Mouse (Mus musculus) G1E (cell line): ENCODE results near the gene Lepr. TPM values are rescaled to one million over a fixed set of nuclear protein-coding genes. Genes with fewer than 3 reads are reported as not detected.

Experiments used
- ATAC-seq: 2 replicates; pipeline ENCODE4 v1.8.0; 2016; ENCODE audit warnings: mild to moderate bottlenecking; ENCODE audit not compliant: insufficient number of reproducible peaks, poor library complexity, low FRiP score, severe bottlenecking; ENCODE audit errors: extremely low read depth
- DNase-seq: peaks from one replicate; pipeline ENCODE4 v3.0.0; 2012; ENCODE audit warnings: low spot score
- H3K27me3 ChIP-seq: 2 replicates; pipeline ENCODE4 v1.6.1; 2012; ENCODE audit warnings: mild to moderate bottlenecking, low read length, inconsistent platforms; ENCODE audit not compliant: insufficient read depth
- H3K36me3 ChIP-seq: replicated peaks from 2 replicates; pipeline ENCODE3; 2012; ENCODE audit warnings: mild to moderate bottlenecking, inconsistent platforms
- H3K4me1 ChIP-seq: 2 replicates; pipeline ENCODE4 v1.6.1; 2012; ENCODE audit warnings: low read depth, low read length, inconsistent platforms, mixed read lengths; ENCODE audit not compliant: insufficient read depth
- H3K4me3 ChIP-seq: 2 replicates; pipeline ENCODE4 v1.5.1; 2012; ENCODE audit warnings: low read depth, mild to moderate bottlenecking, inconsistent platforms, low read length, moderate library complexity, mixed read lengths
- H3K9me3 ChIP-seq: replicated peaks from 2 replicates; pipeline ENCODE4 v1.6.1; 2012; ENCODE audit warnings: inconsistent platforms
- CTCF ChIP-seq: IDR thresholded peaks from 2 replicates; pipeline ENCODE4 v1.5.1; 2012; ENCODE audit warnings: low read depth, low read length, inconsistent platforms, mixed read lengths
- GATA1 ChIP-seq: IDR thresholded peaks from 2 replicates; pipeline ENCODE4 v1.6.1; 2012; ENCODE audit warnings: borderline replicate concordance, low read length, inconsistent platforms, mixed read lengths
- GATA2 ChIP-seq: IDR thresholded peaks from 2 replicates; pipeline ENCODE4 v1.6.1; 2012; ENCODE audit warnings: low read depth, low read length, inconsistent platforms, borderline replicate concordance
- POLR2AphosphoS5 ChIP-seq: IDR thresholded peaks from 2 replicates; pipeline ENCODE4 v1.6.1; 2012; ENCODE audit warnings: low read depth, low read length, inconsistent platforms; ENCODE audit not compliant: insufficient replicate concordance
- TAL1 ChIP-seq: conservative IDR thresholded peaks from 2 replicates; pipeline ENCODE4 v1.6.1; 2012; ENCODE audit warnings: low read depth, low read length, inconsistent platforms, mixed read lengths
- polyA plus RNA-seq: library from polyadenylated mRNA; stranded (reverse); fragments of >175 nt; gene quantifications from 2 replicates; pipeline ENCODE4 v1.2.3, GENCODE M21; 2012
- total RNA-seq, 2 experiments: library from RNA; stranded (forward) in 1 of 2; stranded (reverse) in 1 of 2; fragments of 200-1000 nt in 1 of 2; fragments of >200 nt in 1 of 2; fragmentation: Nextera tagmentation in 1 of 2; gene quantifications; 2 replicates each; pipeline ENCODE4 v1.2.3; 2014 to 2017

The Lepr gene
- total and polyA plus RNA-seq, 3 experiments = 0.16 TPM; not detected in 2

GRCm38 (mm10) chr4:101710361-101710760 lies 6.8 kb upstream of the Lepr start:
- no peaks in the 10 kb centered on the region for H3K9me3 ChIP-seq
- H3K4me3 ChIP-seq = no peak overlapping the region
- DNase-seq (no peak), ATAC-seq (no peak)
- no peaks in the 10 kb centered on the region for H3K4me1 ChIP-seq
- H3K36me3 ChIP-seq = no peaks in the 10 kb centered on the region
- peaks cover 2% of the 10 kb centered on the region; the same call in 1 of the 2 replicates for H3K27me3 ChIP-seq
- no peak for TF ChIP-seq GATA2

- TF ChIP-seq TAL1 = no peak
- Histone ChIP-seq H3K4me3 (no peak overlapping the region), H3K9me3 (no peaks in the 10 kb centered on the region), H3K4me1 (no peaks in the 10 kb centered on the region), H3K36me3 (no peaks in the 10 kb centered on the region), H3K27me3 (0 out of 2 replicates have a peak, but pooled peaks cover 2% of the 10 kb centered on the region)
- DNase-seq = no peak
- ATAC-seq = no peak
Observed at GRCm38 (mm10) chr4:101711100-101711499, 6.1 kb upstream of the Lepr start.

- Histone ChIP-seq H3K4me3 (no peak overlapping the region), H3K9me3 (no peaks in the 10 kb centered on the region), H3K36me3 (no peaks in the 10 kb centered on the region), H3K27me3 (peaks cover 7% of the 10 kb centered on the region; the same call in 1 of the 2 replicates), H3K4me1 (no peaks in the 10 kb centered on the region)
- no peak for TF ChIP-seq TAL1
- no peak for TF ChIP-seq GATA2
- no peak for TF ChIP-seq POLR2AphosphoS5
- TF ChIP-seq GATA1 = no peak
- TF ChIP-seq CTCF = no peak
- no peak for ATAC-seq
- no peak for DNase-seq
Observed at GRCm38 (mm10) chr4:101712563-101712962, 4.6 kb upstream of the Lepr start.

GRCm38 (mm10) chr4:101715302-101715701 lies 1.9 kb upstream of the Lepr start:
- ATAC-seq (no peak), DNase-seq (no peak)
- Histone ChIP-seq H3K36me3 (no peaks in the 10 kb centered on the region), H3K9me3 (no peaks in the 10 kb centered on the region), H3K4me3 (no peak overlapping the region), H3K4me1 (no peaks in the 10 kb centered on the region), H3K27me3 (peaks cover 4% of the 10 kb centered on the region; the same call in 1 of the 2 replicates)
- TF ChIP-seq POLR2AphosphoS5 (no peak), GATA2 (no peak), TAL1 (no peak), CTCF (no peak), GATA1 (no peak)

GRCm38 (mm10) chr4:101715805-101716204 lies 1.4 kb upstream of the Lepr start:
- TF ChIP-seq GATA1 = no peak
- TF ChIP-seq TAL1 = no peak
- TF ChIP-seq POLR2AphosphoS5 = no peak
- H3K4me3 ChIP-seq = no peak overlapping the region
- DNase-seq (no peak), ATAC-seq (no peak)
- no peaks in the 10 kb centered on the region for H3K9me3 ChIP-seq
- no peaks in the 10 kb centered on the region for H3K36me3 ChIP-seq
- H3K4me1 ChIP-seq = no peaks in the 10 kb centered on the region
- peaks cover 4% of the 10 kb centered on the region; the same call in 1 of the 2 replicates for H3K27me3 ChIP-seq

- TF ChIP-seq CTCF = no peak
- no peak for TF ChIP-seq GATA1
- no peak for TF ChIP-seq POLR2AphosphoS5
- no peak for TF ChIP-seq GATA2
- no peak for TF ChIP-seq TAL1
- Histone ChIP-seq H3K36me3 (no peaks in the 10 kb centered on the region), H3K4me1 (no peaks in the 10 kb centered on the region), H3K4me3 (no peak overlapping the region), H3K27me3 (peaks cover 4% of the 10 kb centered on the region; the same call in 1 of the 2 replicates), H3K9me3 (no peaks in the 10 kb centered on the region)
- ATAC-seq = no peak
- DNase-seq = no peak
Observed at GRCm38 (mm10) chr4:101718991-101719580, 1.9 kb downstream of the Lepr start.

- ATAC-seq = no peak
- Histone ChIP-seq H3K27me3 (peaks cover 4% of the 10 kb centered on the region; the same call in 1 of the 2 replicates), H3K4me1 (no peaks in the 10 kb centered on the region), H3K9me3 (no peaks in the 10 kb centered on the region), H3K36me3 (no peaks in the 10 kb centered on the region), H3K4me3 (no peak overlapping the region)
- TF ChIP-seq GATA2 = no peak
- no peak for TF ChIP-seq GATA1
- no peak for TF ChIP-seq CTCF
- no peak for TF ChIP-seq POLR2AphosphoS5
- TF ChIP-seq TAL1 = no peak
- no peak for DNase-seq
Observed at GRCm38 (mm10) chr4:101721705-101722104, 4.5 kb downstream of the Lepr start.
